Mouse (Mus musculus) activated CD4-positive, CD25-positive, alpha-beta regulatory T cell, adult 4 months (primary cell): ENCODE results near the gene Phlpp1. TPM values are rescaled to one million over a fixed set of nuclear protein-coding genes. Genes with fewer than 3 reads are reported as not detected.
A peak's percentile ranks its signal among the peaks of the same experiment; 100 is the strongest.

Experiments
- ATAC-seq: one replicate; pipeline ENCODE4 v1.8.0; 2017
- polyA plus RNA-seq, 2 experiments: library from polyadenylated mRNA; unstranded; fragments of 100-300 nt; shearing (Covaris generic); gene quantifications; one replicate each; pipeline ENCODE4 v1.2.1; 2017

Gene Phlpp1
- polyA plus RNA-seq, 2 experiments from 2014 or later: 7.3 to 8.8 TPM

DNA sequence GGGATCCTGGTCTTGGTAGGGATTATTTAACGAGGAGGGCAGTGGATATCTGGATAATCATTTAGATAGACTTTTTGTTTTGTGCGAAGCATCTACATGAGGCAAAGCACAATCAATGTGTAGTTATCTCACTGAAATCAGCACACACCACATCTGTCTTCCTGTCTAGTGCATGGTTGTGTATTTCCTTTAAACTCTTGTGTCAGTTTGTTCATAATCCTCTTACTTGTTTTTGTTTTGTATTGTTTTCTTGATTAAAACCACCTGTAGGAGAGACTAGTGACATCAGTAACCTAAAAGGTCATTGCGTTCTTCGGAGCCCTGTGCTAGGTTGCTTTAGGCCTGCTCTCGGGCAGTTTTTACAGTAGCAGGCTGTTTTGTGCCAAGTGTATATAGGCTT is 146.8 kb downstream of the Phlpp1 start:
- peak; percentile 68 for ATAC-seq

DNA sequence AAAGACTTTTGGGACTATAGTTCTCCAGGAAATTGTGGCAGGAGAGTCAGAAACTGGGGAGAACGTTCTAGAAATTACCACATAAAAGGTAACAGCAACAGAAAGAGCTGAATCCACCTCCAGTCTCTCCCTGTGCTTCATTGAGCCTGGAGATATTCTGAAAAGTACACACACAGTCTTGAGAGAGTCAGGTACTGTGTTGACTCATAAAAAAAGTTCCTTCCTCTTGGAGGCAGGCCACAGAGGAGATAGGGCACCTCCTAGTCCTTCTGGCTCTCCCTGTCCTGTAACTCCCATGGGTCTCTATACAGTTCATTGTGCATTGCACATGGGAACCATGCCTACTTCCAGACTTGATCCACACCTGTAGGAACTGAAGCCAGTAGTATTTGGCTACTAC is 149.0 kb downstream of the Phlpp1 start:
- no peak for ATAC-seq

DNA sequence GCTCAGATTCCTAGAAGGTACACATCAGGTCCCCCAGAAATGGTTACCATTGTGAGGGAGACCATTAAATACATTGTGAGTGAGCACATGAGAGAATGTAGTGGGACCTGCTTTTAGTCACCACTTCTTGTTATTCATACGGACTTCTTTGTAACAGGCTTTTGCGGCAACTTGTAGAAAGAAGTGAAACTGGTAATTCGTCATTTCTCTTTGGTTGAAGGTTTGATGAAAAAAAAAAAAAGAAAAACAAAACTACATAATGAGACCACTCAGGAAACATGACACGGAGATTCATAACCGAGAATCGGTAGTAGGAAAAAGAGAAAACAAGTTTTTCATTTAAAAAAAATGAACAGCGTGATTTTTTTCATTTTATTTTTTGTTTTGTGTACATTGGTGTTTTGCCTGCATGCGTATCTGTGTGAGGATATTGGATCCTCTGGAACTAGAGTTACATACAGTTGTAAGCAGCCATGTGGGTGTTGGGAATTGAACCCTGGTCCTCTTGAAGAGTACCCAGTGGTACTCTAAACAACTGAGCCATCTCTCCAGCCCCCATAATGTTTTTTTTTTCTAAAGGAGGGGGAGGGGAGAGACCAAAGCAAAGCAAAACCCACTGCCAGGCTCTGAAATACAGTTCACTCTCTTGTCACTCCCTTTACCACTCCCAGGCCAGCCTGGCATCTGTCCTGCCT is 150.0 kb downstream of the Phlpp1 start:
- peak; percentile 55 for ATAC-seq

DNA sequence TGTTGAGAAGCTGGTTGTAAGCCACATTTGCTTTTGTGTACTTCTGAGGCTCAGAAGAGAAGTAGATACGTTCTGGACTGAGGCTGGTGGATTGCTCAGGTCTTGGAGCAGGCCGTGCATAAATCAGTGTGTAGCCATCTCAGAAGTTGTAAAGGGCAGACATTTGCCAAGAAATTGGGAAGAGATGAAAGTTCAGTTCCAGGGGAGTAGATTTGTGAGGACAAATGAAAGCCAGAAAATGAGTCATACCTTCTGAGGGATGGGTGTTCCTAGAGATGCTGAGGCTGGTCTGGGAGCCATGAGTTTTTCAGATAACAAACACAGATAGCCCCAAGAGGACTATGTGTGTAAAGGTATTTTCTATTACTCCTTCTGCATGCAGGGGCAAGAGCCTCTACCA is 155.1 kb downstream of the Phlpp1 start:
- ATAC-seq: no peak

DNA sequence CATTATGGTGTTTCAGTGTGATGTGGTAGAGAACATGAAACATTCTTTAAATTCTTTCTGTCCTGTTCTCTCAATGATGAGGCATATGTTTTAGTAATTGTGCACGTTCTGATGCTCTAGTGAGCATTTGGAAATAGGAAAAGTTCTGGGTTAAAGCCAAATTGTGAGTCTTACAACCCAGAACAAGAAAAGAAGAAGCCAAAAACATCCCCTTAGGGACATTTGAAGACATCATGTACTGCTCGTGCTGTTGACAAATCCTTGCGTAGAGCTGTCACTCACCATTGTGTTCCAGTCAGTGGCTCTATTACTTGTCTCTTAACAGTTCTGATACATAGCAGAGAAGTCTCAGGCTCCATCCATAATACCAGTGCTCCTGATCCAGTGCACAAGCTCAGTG is 170.5 kb downstream of the Phlpp1 start:
- ATAC-seq: no peak

DNA sequence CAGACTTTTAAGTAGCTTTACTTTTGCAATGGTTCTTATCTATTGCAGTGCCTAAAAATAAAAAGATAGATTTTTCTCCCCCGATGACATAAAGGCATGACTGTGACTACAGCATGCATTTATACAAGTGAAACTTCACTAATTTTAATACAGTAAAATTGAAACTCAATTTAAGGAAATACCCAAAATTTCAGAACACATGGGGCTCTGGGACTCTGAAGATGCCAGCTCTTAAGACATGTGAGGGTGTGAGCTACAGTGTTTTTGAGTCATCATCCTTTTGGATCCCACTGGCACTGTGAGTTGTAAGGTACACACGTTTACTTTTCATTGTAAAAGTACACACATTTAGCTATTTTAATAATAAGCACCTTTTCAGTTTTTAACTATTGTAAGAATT is 173.7 kb downstream of the Phlpp1 start:
- no peak for ATAC-seq

DNA sequence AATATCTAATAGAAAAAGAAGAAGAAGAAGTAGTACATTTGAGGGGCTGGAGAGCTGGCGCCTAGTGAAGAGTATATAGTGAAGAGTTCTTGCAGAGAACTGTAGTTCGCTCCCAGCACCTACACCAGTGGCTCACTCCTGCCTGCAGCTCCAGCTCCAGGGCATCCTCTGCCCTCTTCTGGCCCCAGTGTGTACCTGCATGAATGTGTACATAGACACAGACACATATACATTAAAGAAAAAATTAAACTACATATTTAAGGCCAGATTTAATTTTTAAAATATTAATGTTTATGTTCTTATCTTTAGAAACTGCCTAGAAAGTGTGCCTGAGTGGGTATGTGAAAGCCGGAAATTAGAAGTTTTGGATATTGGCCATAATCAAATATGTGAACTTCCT is 175.2 kb downstream of the Phlpp1 start:
- no peak for ATAC-seq

DNA sequence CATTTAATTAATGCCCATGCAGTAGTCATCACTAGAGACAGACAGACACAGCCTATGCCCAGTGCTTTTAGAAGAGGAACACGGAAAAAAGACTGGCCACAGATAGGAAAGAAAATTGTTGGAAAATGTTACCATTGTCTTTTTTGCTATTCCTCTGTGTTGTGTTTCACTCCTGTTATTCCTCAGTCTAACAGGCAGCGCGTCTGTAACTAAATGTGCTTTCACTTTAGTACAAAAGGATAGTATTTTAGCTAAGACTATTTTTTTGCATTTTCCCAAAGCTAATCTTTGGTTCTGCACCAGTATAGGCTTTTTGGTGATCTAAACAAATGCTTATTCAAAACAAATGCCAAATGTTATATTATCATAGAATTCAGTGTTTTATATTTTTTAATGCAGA is 177.6 kb downstream of the Phlpp1 start:
- ATAC-seq: no peak

DNA sequence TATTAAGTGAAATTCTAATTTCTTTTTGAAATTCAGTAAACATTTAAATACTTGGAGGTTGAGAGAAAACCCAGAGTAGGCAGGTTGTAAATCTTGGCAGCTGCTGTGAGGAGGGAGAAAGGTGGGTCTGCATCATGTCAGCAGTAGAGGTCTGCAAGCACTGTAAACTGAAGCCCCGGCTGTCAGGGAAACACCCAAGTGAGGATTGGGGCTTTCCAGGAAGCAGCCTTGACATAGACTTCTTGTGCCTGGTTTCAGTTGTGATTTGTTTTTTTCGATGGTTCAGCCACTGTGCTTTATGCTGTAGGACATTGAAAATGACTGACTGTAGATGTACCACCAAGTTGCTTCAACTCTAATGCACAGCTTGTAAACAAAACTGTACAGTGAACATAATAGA is 180.0 kb downstream of the Phlpp1 start:
- ATAC-seq: peak; percentile 76

DNA sequence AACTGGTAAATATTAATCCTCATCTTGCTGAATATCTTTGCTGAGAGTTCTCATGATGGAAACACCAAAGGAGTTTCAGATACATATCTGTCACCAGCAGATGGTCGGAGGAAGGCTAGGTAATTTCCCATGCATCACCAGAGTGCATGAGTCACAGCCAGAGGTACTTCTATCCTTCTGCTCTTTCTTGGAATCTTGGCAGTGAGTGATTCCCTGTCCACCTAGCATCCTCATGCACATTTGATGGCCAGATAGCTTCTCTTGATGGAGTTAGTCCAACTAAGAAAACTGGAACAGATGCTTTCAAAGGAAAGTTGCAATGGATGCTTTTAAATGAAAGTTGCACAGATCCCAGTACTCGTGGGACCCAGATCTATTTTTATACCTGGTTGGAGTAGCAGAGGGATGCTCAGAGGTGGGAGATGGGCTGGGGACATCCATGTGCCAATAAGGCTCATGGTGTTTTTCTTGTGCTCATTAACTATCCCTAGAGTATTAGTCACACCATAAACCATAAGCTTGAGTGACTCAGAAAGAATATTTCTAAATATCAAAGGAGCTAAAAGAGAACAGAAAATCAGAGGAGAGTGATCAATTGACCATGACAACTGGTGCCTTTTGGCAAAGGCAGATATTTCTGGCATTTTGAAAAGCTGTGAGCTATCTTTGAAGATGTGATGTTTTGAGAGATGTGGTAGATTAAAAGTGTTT is 181.4 kb downstream of the Phlpp1 start:
- ATAC-seq: peak; percentile 28

DNA sequence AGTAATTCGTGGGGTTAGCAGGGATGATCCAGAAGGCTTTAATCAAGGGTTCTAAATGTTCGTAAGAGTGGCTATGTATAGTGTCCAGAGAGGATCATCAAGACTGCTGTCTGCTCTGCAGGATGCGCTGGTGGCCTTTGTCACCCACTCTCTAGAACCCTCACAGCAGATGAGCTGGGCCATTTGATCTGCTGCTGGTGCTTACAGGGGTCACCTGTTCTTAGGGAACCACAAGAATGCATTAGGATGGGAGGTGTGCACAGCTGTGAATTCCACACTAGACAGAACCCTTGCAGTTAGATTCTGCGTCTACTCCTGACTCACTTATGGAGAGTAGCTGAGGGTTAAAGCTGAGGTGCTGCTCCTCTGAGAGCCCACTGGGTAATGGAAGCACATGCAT is 182.4 kb downstream of the Phlpp1 start:
- no peak for ATAC-seq

DNA sequence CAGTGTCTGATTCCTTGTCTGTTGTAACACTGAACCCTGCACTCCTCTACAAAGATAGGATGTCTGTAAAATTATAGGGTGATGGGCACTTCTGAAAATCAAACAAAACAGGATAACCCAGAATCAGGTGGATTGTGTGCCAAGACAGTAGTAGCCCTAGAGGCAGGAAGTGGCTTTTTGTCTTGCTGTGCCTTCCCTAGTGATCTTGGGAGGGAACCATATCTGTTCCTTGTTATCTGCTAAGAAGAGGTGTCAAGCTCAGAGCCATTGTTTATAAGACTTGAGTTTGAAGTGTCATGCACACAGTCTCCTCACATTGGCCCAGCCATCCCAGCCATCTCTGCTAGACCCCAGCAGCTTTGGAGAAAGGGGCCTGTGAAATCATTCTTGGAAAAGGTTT is 187.9 kb downstream of the Phlpp1 start:
- ATAC-seq: no peak

DNA sequence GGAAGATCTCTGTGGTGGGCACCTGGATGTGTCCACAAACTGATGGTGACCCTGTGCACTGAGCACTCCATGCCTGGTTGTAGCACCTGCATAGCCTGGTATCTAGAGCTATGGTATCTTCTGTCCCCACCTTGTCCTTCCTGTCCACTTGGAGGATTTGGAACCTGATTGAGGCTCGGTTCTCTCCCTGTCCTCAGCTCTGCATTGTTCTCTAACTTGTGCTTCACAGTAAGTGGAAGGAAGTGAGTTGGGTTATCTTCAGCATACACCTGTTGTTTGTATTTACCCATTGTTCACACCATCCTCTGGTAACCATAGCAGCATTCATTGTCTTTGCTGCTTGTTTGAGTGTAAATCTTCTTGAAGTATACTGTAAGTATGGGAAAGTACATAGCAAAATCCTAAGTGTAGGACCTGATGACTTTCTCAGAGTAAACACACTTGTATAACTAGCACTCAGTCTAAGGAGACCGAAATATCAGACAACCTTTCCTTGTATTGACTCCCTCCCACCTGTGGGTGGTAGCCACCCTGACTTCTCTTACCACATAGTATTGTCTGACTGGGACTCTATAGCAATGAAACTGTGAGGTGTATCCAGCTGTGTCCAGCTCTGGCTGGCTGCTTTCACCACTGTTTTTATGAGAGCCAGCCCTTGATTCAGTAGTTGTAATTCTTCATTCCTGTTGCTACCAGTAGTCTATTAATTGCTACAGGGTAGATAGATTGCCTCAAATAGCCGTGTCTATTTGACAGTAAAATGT is 191.5 kb downstream of the Phlpp1 start:
- no peak for ATAC-seq

DNA sequence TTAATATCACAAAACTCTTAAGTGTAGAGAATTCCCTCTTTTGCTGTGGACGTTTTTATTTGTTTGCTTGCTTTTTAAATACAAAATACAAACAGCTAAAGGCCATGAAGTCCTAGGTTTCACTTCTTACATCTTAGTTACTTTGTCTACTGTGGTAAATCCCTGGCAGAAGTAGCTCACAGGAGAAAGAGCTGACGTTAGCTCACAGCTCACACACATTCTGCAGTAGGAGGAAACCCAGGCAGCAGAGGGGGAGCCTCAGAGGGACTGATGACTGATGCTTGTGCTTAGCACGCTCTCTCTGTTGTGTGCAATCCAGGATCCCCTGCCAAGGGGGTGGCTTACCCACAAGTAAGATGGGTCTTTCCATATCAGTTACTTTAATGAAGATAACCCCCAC is 197.8 kb downstream of the Phlpp1 start:
- ATAC-seq: no peak

DNA sequence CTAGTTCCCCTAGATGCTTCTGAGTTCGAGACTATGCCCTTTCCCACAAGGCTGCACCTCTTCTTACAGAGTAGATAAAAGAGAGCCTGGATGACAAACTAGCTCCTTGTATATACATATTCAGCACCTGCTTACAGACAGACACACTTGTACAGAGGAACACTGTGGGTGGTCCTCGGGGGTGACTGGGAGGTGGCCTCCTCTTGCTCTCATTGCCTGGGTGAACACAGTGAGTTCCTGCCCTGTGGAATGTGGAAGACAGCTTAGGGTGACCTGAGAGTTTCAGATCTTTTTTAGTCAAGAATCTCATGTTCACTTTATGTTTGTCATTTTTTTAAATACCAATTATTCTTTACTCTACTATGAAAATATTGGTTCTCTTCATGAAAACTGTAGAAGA is 200.9 kb downstream of the Phlpp1 start:
- no peak for ATAC-seq

DNA sequence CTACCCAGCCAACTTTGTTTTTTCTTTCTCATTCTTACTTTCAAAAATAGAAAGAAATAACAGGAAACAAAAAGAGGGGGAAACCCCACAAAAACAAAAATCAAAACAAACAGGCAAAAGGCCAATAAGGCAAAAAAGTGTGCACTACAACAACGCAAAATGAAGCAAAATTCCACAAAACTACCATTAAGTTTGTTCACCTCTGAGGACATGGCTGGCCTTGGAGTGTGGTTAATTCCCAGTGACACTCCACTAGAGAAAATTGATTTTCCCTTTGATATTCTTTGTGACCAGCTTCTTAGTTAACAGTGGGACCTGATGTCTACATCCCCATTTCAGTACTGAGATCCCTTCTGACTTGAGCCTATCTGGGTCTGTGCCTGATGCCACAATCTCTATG is 202.1 kb downstream of the Phlpp1 start:
- no peak for ATAC-seq

DNA sequence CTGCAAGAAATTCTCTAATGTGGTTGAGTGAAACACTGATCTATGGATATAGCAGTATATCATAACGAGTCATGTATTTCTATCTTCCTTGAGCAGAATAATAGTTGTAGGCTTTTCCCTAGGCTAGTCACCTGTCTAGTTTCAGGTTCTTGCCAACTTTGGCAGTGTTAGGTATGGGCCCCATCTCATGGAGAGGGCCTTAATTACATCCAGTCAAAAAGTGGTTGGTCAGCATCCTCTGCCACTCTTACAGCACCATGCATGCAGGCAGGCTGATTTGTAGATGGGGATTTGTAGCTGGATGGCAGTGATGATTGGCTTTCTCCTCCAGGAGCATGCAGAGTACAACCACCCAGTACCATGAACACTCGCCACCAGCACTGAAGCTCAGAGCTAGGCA is 202.7 kb downstream of the Phlpp1 start:
- ATAC-seq: peak; percentile 32

DNA sequence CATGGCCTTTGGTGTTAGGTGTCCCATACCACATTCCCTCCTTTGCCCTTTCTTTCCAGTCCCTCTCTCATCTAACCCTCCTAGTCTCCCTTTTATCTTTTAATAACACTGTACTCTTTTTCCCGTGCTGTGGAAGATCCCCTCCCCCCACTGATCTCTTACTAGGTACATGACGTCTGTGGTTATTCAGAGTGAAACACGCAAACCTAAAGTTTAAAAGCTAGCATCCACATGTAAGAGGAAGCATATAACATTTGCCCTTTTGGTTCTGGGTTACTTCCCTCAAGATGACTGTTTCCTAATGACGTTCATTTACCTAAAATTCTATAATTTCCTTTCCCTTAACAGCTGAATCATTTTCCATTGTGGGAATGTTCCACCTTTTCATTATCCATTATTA is 203.4 kb downstream of the Phlpp1 start:
- ATAC-seq: peak; percentile 50

DNA sequence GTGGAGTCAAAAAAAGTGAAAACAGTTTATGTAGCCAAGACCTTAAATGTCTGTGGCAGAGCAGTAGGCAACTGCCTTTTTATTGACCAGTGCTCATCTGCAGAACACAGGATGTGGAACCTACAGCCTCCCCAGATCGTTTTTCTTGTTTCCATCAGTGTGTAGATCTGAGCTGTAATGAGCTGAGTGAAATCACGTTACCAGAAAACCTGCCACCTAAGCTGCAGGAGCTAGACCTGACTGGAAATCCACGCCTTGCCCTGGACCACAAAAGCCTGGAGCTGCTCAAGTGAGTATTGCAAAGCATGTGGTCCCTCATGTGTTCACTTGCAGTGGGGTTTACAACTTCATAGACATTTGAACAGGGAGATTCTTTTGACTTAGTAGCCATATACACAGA is 204.5 kb downstream of the Phlpp1 start:
- ATAC-seq: peak; percentile 57

DNA sequence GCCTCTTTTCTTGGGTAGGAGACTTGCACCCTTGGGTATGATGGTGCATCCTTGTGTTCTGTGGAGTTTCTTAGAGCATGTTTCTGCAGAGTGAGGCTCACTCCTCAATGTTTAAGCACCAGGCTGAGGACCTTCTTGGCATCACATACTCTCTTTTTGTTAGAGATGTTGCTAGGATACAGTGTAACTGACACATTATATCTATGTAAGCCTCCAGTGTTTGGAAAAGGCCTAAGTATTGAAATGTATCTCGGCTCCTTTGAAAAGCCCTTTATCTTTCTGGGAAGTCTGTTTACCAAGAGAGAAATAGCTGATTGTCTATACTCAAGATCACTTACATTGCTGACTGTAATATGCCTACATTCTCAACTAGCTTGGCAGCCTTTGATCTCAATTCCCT is 208.9 kb downstream of the Phlpp1 start:
- ATAC-seq: no peak

DNA sequence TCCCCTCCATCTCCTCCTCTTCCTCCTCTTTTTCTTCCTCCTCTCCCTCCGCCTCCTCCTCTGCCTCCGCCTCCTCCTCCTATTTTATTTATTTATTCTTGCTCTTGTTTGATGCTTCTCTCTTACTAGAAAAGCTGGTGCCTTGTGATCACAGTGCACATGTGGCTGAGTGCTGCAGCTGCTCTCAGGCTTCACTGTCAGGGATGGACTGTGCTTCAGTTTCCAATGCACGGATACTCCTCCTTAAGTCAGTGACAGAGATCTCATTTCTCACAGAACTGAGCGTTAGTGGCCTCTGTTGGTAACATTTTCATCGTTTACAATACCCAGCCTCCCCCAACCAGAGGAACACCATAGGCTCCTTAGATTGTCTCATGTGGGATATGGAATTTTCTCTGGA is 215.0 kb downstream of the Phlpp1 start:
- no peak for ATAC-seq

DNA sequence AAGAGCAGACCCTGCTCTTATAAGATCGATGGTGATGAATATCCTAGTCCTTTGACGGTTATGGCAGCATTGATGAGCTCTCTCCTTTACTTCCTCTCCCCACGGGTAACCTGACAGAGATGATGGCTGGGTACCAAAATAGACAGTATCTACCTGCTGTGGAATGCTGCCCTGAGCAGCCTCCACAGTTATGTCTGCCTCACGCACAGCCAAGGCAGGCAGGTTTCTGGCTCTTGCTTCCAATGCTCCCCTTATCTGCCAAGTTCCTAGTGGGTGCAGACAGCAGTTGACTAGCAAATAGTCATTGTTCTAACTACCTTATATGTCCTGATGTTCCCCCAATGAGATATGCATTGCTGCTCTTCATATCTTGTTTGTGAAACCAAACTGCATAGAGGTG is 215.7 kb downstream of the Phlpp1 start:
- ATAC-seq: no peak

DNA sequence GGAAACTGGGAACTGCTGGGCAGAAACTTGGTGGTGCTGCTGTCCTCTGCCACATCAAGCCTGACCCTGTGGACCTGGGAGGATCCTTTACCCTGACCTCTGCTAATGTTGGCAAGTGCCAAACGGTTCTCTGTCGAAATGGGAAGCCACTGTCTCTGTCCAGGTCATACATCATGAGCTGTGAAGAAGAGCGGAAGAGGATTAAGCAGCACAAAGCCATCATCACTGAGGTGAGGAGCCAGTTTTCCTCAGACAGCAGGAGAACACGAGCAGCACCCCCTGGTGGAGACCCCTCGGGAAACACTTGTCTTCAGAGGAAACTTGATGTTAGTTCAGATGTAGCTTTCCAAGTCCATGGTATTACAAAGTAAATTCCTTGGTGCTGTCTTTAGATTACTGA is 218.1 kb downstream of the Phlpp1 start:
- ATAC-seq: peak; percentile 65

DNA sequence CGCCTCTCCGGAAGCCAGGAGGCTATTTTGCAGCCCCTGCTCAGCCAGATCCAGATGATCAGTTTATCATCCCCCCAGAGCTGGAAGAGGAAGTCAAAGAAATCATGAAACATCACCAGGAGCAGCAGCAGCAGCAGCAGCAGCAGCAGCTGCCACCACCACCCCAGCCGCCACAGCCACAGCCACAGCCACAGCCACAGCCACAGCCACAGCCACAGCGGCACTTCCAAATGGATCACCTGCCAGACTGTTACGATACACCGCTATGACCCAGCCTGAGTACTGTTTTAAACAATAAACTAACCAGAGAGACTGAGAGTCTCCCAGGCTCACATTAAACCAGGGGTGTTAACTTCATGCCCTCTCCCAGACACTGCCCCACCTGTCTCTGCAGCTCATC is 221.5 kb downstream of the Phlpp1 start:
- no peak for ATAC-seq
